15 mouse cellular contexts compared by ENCODE assay signal in genomic region chr11:49983875-49984552, GRCm38 (mm10). TPM values are rescaled to one million over a fixed set of nuclear protein-coding genes. Genes with fewer than 3 reads are reported as not detected.
A peak's percentile ranks its signal among the peaks of the same experiment; 100 is the strongest.
DNase-seq lines count a peak whose midpoint lies in the region; ATAC-seq and TF ChIP-seq lines count a peak whose summit lies in the region.
"Had no signal": no experiment of that assay in that cellular context is flagged by ENCODE, and none has a peak within 500 bp of the region (broad histone marks: within the 10 kb centered on the region; RNA-seq: fewer than 3 reads in every experiment).

No protein-coding gene starts in this region.

- peak; percentile 58 for ATAC-seq in megakaryocyte, adult 5-6 weeks (ENCODE audit: poor library complexity, severe bottlenecking)
- no peak for ATAC-seq in cerebellum, adult (ENCODE audit: insufficient number of reproducible peaks, low FRiP score, low TSS enrichment)
- ATAC-seq: intestine, postnatal 0 days had no signal

- DNase-seq in A20 (ENCODE audit: low read depth, low spot score), result peak; percentile 43
- DNase-seq in CD4-positive helper T cell, adult 2 months (ENCODE audit: low read depth, low spot score), result peak; percentile 65
- DNase-seq in c-Kit-positive CD71-positive TER-119-positive erythroid progenitor cells, embryonic 14.5 days (ENCODE audit: low spot score), result peak; percentile 8
- DNase-seq in cerebellum, postnatal 36 days, result no peak
- no peak for DNase-seq in left cerebral cortex, adult 2 months (ENCODE audit: extremely low spot score in 1 of 2, low spot score in 2 of 2)
- DNase-seq: cerebellum, adult 2 months; gastrocnemius, postnatal 25 days; kidney, postnatal 36 days; layer of hippocampus, postnatal 36 days; spleen, adult 18-20 months had no signal

- TF ChIP-seq CTCF in left cerebral cortex, adult 2 months (IDR thresholded peaks at IDR 0.05), result no peak

- H3K27ac ChIP-seq in left cerebral cortex, adult 2 months, result no peak overlapping the region
- H3K27ac ChIP-seq: heart, embryonic 13.5 days; limb, embryonic 12.5 days had no signal

- intact Hi-C loops in left cerebral cortex, adult 2 months (cut with DNase I), result no loop called here

- H3K4me3 ChIP-seq in left cerebral cortex, adult 2 months, result no peak overlapping the region
- H3K4me3 ChIP-seq: heart, embryonic 13.5 days; limb, embryonic 12.5 days had no signal

RNA-seq across cellular contexts. Expression of gene Rnf130, which starts 41.1 kb away (rescaled TPM):
- total RNA-seq in megakaryocyte, adult 5-6 weeks (2015), result 424 and 462 TPM in 2 replicates
- 408 and 436 TPM in 2 replicates for total RNA-seq in megakaryocyte, adult 5-6 weeks (2017)
- 10 to 100 TPM; 91.9 to 95.4 TPM for total RNA-seq in left cerebral cortex, adult 2 months (2021)

Comparison
In these comparisons a context has a peak if more than half of its experiments do, and no peak if none do; other contexts are left out.
1. DNase-seq: peak in A20 (single experiment), CD4-positive helper T cell, adult 2 months (single experiment) and c-Kit-positive CD71-positive TER-119-positive erythroid progenitor cells, embryonic 14.5 days (single experiment); none in cerebellum, postnatal 36 days (0 of 2) and left cerebral cortex, adult 2 months (0 of 2).
2. RNA of gene Rnf130, which starts 41.1 kb away (total RNA-seq): 408 to 462 TPM in megakaryocyte, adult 5-6 weeks; 91.9 to 95.4 TPM in left cerebral cortex, adult 2 months; every median in the first group is over 4 times any median in the second.